Mouse (Mus musculus) adrenal gland, adult 18-20 months (tissue): ENCODE results near the gene Cdca3. TPM values are rescaled to one million over a fixed set of nuclear protein-coding genes. Genes with fewer than 3 reads are reported as not detected.
A peak's percentile ranks its signal among the peaks of the same experiment; 100 is the strongest.

Experiments
- DNase-seq, 2 experiments: peaks; one replicate each; pipeline ENCODE4 v3.0.0; 2021 to 2022; ENCODE audit warnings: low spot score in 2 of 2
- total RNA-seq, 2 experiments: library from RNA; stranded (reverse); gene quantifications; 1 replicate in 1 of 2; 2 replicates in 1 of 2; pipeline ENCODE4 v1.2.3; 2021

Cdca3 gene
- total RNA-seq, 2 experiments from 2014 or later = 0.77 to 2.7 TPM

DNA sequence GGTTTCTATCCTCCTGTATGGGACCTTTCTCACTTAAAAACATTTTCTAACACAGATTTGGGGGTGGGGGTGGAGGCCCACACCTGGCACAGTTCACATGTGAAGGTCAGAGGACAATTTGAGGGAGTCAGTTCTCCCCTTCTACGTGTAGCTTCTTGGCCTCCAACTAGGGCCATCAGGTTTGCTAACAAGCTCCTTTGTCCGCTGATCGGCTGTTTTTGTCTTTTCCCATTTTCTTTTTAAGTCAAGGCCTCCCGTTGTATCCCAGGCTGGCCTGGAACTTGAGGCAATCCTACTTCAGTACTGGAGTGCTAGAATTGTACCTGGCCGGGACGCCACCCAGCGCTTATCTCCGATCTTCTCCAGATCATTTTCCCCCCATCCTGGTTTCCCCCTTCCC lies 2.3 kb downstream of the Cdca3 start:
- DNase-seq = no peak

DNA sequence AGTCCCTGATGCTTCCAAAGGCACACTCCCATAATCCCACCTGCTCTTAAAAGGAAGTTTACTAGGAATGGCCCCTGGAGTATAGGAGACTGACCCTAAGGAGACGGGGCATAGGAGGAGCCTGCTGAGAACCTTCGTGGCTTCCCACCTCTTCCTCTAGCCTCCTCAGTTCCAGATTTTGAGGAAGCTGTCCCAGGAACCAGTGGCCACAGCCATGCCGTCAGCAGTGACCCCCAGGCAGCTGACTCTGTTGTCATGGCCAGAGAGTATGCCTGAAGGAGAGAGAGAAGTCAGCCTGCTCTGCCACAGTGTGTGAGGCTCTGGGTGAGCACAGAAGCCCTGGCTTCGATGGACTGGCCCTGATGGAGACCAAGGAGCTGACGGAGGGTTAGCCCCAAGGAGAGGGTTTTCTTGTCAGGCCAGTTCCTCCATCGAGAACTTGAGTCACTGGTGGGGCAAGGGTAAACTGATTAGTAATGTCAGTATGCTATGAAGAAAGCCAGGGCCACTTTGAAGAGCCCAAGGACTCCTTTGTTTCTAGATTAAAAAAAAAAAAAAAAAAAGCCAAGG lies 5.2 kb downstream of the Cdca3 start:
- DNase-seq = no peak

DNA sequence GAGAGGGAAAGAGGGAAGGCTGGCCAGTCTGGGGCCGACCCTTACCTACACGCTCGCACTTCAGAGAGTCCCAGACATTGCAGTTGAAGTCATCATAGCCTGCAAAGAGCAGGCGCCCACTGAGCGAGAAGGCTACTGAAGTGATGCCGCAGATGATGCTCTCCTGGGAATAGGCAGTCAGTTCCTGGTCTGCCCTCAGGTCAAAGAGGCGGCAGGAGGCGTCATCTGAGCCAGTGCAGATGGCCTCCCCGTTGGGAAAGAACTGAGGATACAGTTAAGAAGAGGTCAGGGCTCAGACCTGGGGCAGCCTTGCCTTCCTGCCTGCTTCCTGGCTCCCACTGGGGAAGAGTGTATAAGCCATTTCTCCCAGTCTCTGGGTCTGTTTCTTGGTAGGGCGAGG lies 6.2 kb downstream of the Cdca3 start:
- DNase-seq = no peak

DNA sequence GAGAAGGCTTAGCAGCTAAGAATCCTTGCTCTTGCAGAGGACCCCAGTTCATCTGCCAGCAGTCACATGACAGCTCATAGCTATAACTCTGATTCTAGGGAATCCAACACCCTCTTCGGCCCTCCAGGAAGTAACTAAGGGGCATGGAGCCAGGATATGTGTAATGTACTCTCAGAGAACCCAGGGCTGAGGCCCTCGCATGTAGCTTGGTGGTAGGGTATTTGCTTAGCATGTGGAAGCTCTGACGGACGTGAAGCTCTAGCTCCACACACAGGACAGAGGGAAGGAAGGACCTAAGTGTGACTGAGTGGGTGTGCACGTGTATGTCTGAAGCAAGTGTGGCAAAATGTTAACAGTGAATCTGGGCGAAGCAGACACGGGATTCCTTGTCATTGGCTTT lies 7.1 kb downstream of the Cdca3 start:
- no peak for DNase-seq

DNA sequence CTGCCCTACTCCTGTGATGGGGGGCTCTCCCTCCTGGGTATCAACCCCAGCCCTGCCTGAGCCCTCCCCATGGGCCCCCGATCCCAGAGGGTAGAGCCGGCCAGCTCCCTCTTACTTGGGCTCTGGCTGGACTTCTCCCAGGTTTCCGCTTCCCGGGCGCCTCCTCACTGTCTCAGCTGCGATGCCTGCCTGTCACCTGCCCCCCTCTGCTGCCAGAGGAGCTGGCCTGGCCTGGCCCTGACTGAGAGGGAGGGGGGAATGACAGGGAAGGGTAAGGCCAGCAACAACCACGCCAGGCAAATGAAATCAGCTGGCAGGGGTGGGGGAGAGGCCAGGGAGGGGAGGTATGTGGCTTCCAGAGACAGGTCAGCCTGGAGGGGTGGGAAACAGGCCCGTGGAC lies 10.5 kb downstream of the Cdca3 start:
- no peak for DNase-seq

DNA sequence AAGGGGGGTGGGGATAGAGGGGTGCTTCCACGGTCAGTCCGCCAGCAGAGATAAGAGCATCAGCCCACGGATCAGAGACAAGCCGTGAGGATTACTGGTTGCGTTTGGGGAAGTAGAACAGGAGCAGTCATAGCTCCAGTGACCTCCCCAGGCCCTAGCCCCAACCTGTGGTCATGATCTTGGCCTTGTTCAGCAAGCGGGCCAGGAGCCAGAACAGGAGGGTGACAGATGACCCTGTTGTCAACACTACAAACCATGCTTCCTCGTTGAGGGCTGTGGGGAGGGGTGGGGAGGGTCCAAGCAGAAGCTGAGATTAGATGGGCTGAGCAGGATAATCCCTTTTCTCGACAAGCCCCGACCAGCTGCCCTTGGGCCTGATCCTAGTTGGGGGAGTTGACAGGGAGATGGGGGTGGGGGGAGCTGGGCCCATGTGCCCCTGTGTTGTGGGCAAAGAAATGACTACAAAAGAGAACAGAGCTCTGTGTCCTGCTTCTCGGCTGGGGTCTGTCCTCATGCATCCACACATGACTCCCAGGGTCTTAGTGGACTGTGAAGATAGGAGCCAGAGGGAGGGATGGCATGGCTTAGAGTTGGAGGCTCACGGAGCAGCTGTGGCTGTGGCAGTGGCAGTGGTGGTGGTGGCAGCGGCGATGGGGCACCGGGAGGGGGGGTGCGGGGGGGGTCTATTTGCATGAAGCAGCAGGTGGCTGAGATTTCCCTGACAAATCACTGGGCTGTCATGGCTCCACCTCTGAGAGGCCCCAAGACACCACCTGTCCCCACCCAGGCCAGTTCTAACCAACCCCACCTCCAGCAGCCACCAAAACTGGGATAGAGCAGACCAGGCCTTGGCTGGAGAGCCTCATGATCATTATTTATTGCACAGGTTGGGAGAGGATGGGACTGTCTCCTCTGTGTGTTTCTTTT lies 11.2 kb downstream of the Cdca3 start, which contains the start of gene Gnb3:
Gene Gnb3 (minus strand): TSS at position 35 of the 927 bp plus-strand sequence.
- no peak for DNase-seq

DNA sequence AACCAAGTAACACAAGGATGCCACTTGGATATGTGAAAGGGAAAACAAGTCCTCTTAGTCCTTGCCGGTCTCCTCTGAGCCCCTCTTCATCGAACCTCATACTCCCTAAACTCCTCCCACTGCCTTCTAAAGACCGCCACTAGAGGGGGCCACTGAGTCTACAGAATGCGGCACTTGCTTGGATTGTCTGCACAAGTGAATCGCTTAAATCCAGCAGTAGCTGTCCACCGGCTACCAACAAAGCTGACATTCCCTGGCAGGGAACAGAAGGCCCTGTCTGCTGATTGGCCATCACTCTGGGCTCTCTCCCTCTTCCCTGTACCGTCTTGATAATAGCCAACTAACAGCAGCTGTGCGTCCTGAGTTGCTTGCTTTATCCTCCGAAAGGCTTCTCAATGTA lies 18.0 kb downstream of the Cdca3 start:
- DNase-seq = peak; percentile 92

DNA sequence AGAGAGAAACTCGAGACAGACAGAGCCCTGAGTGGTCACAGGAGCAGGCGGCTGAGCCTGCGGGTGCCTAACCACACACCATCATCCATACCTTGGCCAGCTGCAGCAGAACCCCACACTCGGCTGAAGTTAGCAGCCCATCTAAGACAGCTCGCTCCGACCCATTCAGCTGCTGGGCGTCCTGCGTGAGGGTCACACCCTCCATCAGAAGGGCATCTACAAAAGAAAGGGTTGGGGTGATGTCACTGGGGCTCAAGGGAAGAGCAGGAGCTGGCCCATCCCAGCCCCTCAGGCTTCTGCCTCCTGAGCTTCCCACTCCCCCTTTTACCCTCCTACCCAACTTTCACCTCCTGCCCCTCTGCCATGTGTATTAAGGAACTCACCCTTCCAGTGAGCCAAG lies 21.2 kb downstream of the Cdca3 start:
- no peak for DNase-seq

DNA sequence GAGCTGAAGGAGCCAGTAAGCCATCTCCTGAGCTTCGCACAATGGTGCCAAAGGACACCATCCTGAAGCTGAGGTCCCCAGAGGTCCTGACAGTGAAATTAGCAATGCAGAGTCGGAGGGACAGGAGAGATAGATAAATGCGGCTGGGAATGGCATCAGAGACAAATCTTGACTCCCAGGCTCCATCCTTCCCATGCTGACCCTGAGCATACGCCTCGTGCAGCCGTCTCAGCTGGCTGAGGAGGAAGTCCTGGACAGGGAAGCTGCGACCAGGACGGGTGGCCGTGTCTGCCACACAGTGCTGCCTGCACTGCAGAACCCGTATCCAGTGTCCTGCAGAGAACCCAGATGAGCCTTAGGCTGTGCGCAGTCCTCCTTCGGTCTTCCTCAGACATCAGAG lies 25.3 kb downstream of the Cdca3 start:
- DNase-seq = no peak

DNA sequence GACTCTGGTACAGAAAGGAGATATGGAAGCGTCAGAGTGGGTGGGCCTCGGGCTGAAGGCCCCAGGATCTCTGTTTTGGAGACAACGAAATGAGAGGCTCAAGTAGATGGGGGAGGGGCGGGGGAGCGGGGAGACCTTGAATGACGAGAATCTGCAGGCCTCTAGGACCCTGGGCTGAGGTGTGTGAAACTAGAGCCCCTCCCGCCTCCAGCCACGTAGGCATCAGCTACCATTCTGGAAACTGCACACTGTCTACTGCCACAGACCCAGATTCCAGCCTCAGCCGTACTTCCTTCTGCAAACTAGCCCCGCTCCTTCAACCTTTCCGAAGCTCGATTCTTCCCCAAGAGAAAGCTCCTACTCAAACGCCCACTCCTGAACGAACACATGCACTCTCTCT lies 27.0 kb downstream of the Cdca3 start:
- no peak for DNase-seq

DNA sequence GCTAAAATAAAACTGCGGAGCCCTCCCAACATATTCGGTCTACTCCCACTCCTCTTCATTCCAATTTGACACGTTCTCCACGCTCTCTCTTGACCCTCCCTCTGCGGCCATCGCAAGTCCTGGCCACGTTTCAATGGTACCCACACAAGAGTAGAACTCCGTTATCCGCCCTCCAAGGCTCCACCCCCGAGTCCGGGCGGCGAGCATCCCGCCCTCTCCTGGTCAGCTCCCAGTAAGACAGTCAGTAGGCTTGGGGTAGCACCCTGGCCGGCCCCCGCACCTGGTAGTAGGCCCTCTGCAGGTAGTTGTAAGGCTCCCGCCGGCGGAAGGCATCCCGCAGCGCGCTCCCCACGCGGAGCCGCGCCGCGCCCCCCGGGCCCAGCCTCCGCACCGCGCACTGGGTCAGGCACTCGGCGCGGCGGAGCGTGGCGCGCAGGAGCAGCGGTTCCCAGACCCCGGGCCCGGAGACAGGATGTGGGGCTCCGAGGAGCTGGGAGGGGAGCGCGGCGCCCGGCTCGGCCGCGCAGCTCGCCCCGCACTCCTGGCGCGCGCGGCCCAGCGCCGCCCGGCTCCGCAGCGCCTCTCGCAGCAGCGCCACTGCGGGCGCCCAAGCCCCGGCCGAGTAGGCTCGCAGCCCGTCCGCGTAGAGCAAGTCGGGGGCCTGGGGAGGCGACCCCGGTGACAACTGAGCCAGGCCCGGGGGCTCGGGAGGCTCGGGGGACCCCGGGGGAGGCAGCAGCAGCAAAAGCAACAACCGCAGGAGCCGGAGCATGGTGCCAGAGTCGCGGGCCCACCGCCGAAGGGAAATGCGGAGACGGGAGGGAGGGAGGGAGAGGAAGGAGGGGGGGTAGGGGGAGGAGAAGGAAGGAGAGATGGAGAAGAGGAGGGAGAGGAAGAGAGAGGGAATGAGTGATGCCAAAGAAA lies 27.8 kb downstream of the Cdca3 start, which contains the start of gene P3h3:
Gene P3h3 (minus strand): TSS at position 837 of the 924 bp plus-strand sequence.
- peak; percentile 69 to 75 for DNase-seq

DNA sequence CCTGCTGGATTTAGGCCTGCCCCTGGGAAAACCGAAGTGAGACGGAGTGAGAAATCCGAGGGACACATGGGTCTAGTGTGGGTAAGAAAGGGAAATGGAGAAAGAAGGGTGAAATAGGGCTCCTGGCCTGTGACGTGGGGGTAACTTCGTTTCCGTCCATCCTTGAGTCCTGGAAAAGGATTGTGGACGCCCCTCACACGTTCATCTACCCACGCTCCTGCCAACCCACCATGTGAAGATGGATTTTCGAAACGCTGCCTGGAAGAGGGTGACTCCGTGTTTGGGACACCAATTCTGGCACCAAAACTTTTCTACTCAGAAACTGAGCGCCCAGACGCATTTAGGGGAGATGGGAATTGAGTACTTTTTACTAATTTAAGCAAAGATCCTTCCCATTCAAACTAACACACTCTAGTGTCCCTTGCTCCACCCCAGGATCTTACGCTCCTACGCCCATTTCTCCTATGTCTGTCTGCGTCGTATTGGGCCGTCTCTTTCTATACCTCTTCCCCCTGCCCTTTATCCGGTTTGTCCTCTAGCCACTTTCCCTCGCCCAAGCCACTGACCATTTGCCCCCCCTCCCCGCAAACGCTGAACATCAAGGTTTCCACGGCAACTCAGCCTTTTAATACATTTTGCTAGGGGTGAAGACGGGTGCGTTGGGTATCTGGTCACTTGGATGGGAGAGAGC lies 28.6 kb downstream of the Cdca3 start:
- DNase-seq = no peak

DNA sequence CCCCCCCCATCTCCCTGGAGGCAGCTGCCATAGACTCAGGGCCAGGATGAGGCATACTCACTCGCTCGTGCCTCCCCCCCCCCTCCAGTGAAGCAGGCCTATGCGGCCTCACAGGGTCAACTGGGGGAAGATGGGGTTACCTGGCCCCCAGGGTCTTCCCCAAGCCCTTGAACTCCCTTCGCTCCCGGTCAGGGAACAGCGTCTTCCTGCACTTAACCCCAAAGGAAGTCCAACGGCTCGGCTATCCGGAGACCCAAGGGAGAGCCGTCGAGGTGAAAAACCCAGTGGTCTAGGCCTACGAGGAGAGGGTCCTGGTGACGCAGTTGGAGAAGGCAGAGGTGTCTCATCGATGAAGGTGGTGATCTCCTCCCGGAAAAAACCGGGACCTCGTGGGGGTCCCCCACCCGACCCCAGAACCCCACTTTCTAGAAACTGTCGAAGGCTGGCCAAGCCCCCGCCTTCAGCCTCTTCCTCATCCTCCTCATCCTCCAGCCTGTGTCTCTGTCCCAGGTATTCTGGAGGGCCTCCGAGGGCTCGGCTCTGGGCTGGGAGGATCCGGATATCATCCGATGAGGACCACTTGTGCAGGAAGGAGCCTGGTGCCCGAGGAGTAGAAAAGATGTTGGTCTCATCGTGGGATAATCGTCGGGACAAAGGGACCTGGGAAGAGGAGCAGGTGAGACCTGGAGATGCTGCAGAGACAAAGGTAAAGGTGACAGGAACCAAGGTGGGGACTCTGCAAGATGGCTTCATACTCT lies 29.4 kb downstream of the Cdca3 start:
- no peak for DNase-seq

DNA sequence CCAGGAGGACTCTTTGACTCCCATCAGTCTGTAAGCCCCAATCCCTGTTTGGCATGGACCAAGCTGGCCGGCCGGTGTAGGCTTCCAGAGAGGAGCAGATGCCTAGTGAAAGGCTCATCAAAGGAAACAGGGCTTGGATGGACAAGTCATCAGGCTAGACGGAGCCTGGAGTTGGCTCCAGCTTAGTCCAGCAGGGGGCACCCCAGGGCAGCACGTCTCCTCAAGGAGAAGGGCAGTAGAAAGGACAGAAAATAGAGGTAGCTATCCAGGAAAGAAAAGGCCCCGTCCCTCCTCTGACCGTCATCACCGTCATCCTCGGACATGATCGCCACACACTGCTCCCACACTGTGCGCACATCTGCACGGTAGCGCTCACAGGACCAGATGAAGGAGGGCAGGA lies 30.4 kb downstream of the Cdca3 start:
- DNase-seq = peak; percentile 88 to 92

DNA sequence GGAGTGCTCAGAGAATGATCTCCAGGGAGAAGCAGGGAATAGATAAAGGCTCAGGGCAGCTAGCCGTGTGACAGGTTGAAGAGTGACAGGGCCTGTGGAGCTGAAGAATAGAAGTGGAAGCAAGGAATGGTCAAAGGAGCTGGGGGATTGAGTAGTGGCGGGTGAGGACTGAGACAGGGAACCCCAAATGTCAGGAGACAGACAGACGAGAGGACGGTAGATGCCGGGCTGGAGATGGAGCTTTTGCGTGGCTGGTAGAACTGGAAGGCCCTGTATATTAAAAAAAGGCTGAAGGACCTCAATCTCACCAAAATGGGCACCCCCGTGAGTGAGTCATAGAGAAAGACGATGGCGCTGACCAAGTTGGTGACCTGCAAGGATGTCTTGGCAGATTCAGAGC lies 31.2 kb downstream of the Cdca3 start:
- DNase-seq = no peak

DNA sequence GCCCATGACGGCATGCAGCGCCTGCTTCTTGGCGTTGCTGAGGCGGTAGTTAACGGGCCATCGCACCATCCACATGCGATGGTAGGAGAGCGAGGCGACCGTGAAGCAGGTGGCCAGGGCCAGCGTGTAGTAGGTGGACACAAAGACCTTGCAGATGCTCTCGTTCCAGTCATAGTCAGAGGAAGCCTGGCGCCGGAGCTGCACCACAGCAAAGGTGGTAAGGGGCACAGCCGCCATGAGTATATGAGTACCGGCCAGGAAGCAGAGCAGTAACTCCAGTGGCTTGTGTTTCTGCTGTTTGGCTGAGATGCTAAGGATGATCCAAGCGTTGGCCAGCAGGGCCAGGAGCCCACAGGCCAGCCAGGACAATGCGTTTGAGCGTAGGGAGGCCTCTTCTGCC lies 31.9 kb downstream of the Cdca3 start:
- no peak for DNase-seq

DNA sequence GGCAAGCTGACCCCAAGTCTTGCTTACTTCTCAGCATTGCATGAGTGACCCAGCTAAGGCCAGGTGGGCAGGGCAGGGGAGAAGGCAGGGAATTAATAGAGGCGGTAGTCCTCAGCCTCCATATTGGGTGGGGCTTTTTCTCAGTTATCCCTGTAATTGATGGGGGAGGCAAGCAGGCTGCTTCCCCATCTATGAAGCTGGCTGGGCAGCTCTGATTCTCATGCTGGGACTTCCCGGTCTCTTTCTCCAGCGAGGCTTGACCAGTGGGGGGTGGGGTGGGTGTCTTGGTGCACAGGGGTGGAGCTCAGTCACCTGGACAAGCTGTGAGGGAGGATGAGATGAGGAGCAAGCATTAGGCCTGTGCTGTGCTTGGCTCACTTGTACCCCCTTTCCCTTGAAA lies 32.5 kb downstream of the Cdca3 start:
- DNase-seq = no peak

DNA sequence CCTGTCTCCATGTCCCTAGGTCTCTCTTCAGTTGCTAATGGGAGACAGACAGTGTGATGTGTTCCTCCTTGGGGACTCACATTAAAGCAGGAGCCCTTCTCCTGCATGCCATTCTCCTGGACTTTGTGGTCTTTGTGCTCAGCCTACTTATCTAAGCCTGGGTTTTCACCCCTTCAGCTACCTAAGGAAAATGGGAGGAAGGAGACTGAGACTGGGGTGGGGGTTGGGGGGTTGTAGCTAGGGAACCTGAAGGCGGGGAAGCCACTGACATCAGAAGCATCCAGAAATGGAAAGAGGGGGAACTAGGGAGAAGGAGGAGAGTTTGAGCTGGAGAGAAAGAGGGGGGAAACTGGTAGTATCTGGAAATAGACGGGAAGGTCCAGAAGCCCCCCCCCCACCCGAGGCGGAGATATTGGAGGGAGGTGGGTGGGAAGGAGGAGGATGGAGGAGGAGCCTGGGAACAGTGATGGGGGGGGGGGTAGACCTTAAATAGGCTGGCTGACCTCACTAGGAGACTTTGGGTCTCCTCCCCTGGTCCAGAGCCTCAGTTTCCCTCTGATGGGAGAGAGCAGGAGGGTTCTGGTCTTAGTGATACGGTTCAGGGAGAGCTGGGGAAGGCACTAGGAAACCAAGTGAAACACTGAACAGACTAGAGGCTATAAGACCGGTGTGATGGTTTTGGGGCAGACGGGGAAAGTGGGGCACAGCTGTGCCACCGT lies 33.2 kb downstream of the Cdca3 start:
- DNase-seq = no peak

DNA sequence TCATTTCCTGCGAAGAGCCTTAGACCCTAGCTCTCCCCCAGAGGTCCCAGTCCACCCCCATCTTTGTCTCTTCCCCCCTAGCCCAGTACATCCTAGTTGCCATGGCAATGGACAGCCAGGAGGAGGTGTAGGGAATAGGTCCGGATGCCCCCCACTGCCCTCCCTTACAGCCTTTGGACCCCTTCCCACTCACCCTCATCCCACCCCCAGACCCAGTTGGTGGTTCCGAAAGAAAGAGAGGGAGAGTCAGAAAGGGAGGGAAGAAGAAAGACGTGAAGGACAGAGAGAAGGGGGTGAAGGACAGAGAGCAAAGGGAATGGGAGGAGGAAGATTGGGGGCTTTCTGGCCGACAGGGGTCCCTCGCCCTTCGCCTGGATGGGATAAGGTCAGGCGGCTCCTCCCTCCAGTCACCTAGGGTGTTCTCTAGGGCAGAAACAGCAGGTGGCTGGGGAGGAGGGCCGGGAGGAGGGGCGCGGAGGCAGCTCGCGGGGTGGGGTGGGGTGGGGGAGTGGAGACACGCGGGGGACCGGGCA lies 33.8 kb downstream of the Cdca3 start:
- DNase-seq = no peak
